Mouse (Mus musculus) erythroblast, embryonic 14.5 days (primary cell): ENCODE data around the gene Vsig10.

Source experiments
- GATA1 ChIP-seq: IDR thresholded peaks from 2 replicates; pipeline ENCODE4 v1.6.1; 2012; ENCODE audit warnings: low read length, inconsistent platforms, mixed read lengths
- TAL1 ChIP-seq: IDR thresholded peaks from 3 replicates; pipeline ENCODE4 v1.6.1; 2012; ENCODE audit warnings: low read length, inconsistent platforms, mixed read lengths

GRCm38 (mm10) chr5:117286831-117287822 lies 31.8 kb upstream of the Vsig10 start, which contains the start of gene Pebp1:
- TF ChIP-seq GATA1 (no peak), TAL1 (no peak)
